Mouse (Mus musculus) liver, embryonic 14.5 days (tissue): ENCODE data around the gene Acsbg2. TPM values are rescaled to one million over a fixed set of nuclear protein-coding genes. Genes with fewer than 3 reads are reported as not detected.

ENCODE experiments used
- ATAC-seq: fragments of 200-750 bp; cut with Nextera tagmentation; 2 replicates; pipeline ENCODE4 v1.8.0; 2017; ENCODE audit warnings: moderate number of reproducible peaks, mild to moderate bottlenecking, moderate library complexity; ENCODE audit not compliant: insufficient read depth
- DNase-seq, 3 experiments: peaks; one replicate each; pipeline ENCODE4 v3.0.0-alpha.2; 2012 to 2013; ENCODE audit warnings: low read depth in 3 of 3, low spot score in 3 of 3
- H3K27ac ChIP-seq: fragments of 300-500 bp; sonication (generic); 2 replicates; pipeline ENCODE4 v1.5.1; 2014; ENCODE audit warnings: moderate library complexity, mild to moderate bottlenecking, control low read depth, inconsistent platforms
- H3K27me3 ChIP-seq: fragments of 300-500 bp; sonication (generic); 2 replicates; pipeline ENCODE4 v1.6.1; 2014; ENCODE audit warnings: mild to moderate bottlenecking, low read length, moderate library complexity; ENCODE audit not compliant: control insufficient read depth, insufficient read depth
- H3K36me3 ChIP-seq: fragments of 300-500 bp; sonication (generic); replicated peaks from 2 replicates; pipeline ENCODE4 v1.6.1; 2014; ENCODE audit warnings: low read depth; ENCODE audit not compliant: control insufficient read depth, insufficient read depth
- H3K4me1 ChIP-seq, 2 experiments: fragments of 200-500 bp in 1 of 2; fragments of 300-500 bp in 1 of 2; sonication (generic) in 1 of 2; replicated peaks; 2 replicates each; pipeline ENCODE4 v1.6.1; 2012 to 2014; ENCODE audit warnings: antibody characterized with exemption in 1 of 2, inconsistent platforms in 1 of 2, low read length in 1 of 2; ENCODE audit not compliant: control insufficient read depth in 2 of 2, insufficient read depth in 2 of 2
- H3K4me2 ChIP-seq: fragments of 300-500 bp; sonication (generic); 2 replicates; pipeline ENCODE4 v1.6.1; 2014; ENCODE audit warnings: low read depth, mild to moderate bottlenecking, control low read depth, moderate library complexity
- H3K4me3 ChIP-seq, 2 experiments: fragments of 200-500 bp in 1 of 2; fragments of 300-500 bp in 1 of 2; sonication (generic) in 1 of 2; 2 replicates each; pipeline ENCODE4 v1.5.1; 2012 to 2014; ENCODE audit warnings: low read depth in 2 of 2, low read length in 2 of 2, mild to moderate bottlenecking in 2 of 2, control low read depth in 1 of 2, inconsistent platforms in 1 of 2, moderate library complexity in 1 of 2; ENCODE audit not compliant: insufficient read depth in 1 of 2
- H3K9ac ChIP-seq: fragments of 300-500 bp; sonication (generic); replicated peaks from 2 replicates; pipeline ENCODE4 v1.6.1; 2014; ENCODE audit warnings: mild to moderate bottlenecking, control low read depth, moderate library complexity
- H3K9me3 ChIP-seq: fragments of 300-500 bp; sonication (generic); 2 replicates; pipeline ENCODE4 v1.6.1; 2016; ENCODE audit warnings: low read length, mixed read lengths; ENCODE audit not compliant: control insufficient read depth
- CTCF ChIP-seq: IDR thresholded peaks from 2 replicates; pipeline ENCODE4 v1.5.1; 2016; ENCODE audit warnings: antibody characterized with exemption, low read depth, control low read depth
- EP300 ChIP-seq: IDR thresholded peaks from 2 replicates; pipeline ENCODE4 v1.6.1; 2016; ENCODE audit warnings: antibody characterized with exemption, low read depth
- WGBS: fragments of 180-500 bp; shearing (Covaris S2); extraction: QIAGEN DNeasy Blood & Tissue Kit; methylation state at CpG from one replicate; pipeline ENCODE4 v1.1.7; 2014; ENCODE audit not compliant: insufficient replicate concordance; 5-methylcytosine and 5-hydroxymethylcytosine counted together
- polyA plus RNA-seq, 2 experiments: library from polyadenylated mRNA; depleted of rRNA in 1 of 2; stranded (reverse) in 1 of 2; unstranded in 1 of 2; fragments of >200 nt; fragmentation: Nextera tagmentation in 1 of 2; extraction: Ambion mirVana in 1 of 2; gene quantifications; 2 replicates each; pipeline versions ENCODE4 v1.2.1 to v1.2.3; 2012 to 2014

Gene Acsbg2
- polyA plus RNA-seq, 2 experiments: not detected

- Histone ChIP-seq H3K36me3 (no peaks in the 10 kb centered on the region), H3K9ac (no peak overlapping the region), H3K27ac (no peak overlapping the region), H3K9me3 (no peaks in the 10 kb centered on the region), H3K4me3 (no peak overlapping the region), H3K4me1 (no peaks in the 10 kb centered on the region), H3K4me2 (no peak overlapping the region), H3K27me3 (no peaks in the 10 kb centered on the region)
- DNase-seq: no peak
- 51% methylated on average over 3 of the region's 3 CpGs for WGBS
- no peak for ATAC-seq
- TF ChIP-seq CTCF: no peak
- TF ChIP-seq EP300: no peak
Measured at GRCm38 (mm10) chr17:56851167-56851566, 23.1 kb downstream of the Acsbg2 start.

DNA sequence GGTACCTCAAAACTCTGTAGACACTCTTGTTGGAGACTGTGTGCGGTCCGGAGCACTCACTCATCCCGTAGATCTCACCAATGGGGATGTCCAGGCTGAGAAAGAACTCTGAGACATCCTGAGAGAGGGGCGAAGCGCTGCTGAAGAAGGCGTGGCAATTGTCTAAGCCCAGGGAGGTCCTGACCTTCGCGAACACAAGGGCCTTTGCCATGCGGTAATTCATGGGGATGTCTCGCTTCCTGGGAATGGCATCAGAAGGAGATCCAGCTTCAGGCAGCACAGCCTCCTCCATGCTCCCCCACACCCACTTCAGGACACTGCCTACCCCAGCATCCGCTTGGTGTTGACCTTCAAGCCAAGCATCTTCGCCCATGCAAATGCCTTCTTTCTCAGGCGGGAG, 24.5 kb downstream of the Acsbg2 start:
- Histone ChIP-seq H3K9me3 (no peaks in the 10 kb centered on the region), H3K4me1 (no peaks in the 10 kb centered on the region), H3K4me3 (no peak overlapping the region), H3K4me2 (no peak overlapping the region), H3K27ac (no peak overlapping the region), H3K9ac (no peak overlapping the region), H3K27me3 (no peaks in the 10 kb centered on the region), H3K36me3 (no peaks in the 10 kb centered on the region)
- ATAC-seq (no peak), DNase-seq (no peak)
- TF ChIP-seq CTCF (no peak), EP300 (no peak)
- WGBS: 71% methylated on average over 13 of the region's 13 CpGs

DNA sequence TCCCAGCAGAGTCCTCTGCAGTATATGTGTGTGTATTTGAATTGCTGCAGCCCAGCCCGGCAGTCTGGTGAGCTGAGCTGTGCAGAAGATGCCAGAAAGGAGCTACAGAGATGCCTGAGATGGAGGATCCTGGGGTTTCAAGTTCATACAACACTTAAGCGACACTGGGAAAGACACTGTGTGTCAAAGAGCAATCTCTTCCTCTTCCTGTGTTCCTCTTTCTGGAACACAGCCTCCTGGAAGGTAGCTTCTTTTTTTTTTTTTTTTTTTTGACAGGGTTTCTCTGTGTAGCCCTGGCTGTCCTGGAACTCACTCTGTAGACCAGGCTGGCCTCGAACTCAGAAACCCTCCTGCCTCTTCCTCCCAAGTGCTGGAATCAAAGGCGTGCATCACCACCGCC, 25.5 kb downstream of the Acsbg2 start:
- no peaks in the 10 kb centered on the region for H3K36me3 ChIP-seq
- no peak for ATAC-seq
- no peak overlapping the region for H3K4me3 ChIP-seq
- 53% methylated on average over 5 of the region's 5 CpGs for WGBS
- H3K27me3 ChIP-seq: no peaks in the 10 kb centered on the region
- no peak overlapping the region for H3K9ac ChIP-seq
- H3K9me3 ChIP-seq: no peaks in the 10 kb centered on the region
- TF ChIP-seq EP300 (no peak), CTCF (no peak)
- H3K4me2 ChIP-seq: no peak overlapping the region
- no peaks in the 10 kb centered on the region for H3K4me1 ChIP-seq
- no peak overlapping the region for H3K27ac ChIP-seq
- no peak for DNase-seq

GRCm38 (mm10) chr17:56843678-56844077, 30.6 kb downstream of the Acsbg2 start:
- Histone ChIP-seq H3K27ac (no peak overlapping the region), H3K9me3 (no peaks in the 10 kb centered on the region), H3K4me2 (no peak overlapping the region), H3K9ac (no peak overlapping the region), H3K36me3 (no peaks in the 10 kb centered on the region), H3K27me3 (no peaks in the 10 kb centered on the region), H3K4me3 (no peak overlapping the region), H3K4me1 (no peaks in the 10 kb centered on the region)
- DNase-seq (no peak), ATAC-seq (no peak)
- WGBS: 51% methylated on average over 5 of the region's 5 CpGs
- no peak for TF ChIP-seq CTCF

DNA sequence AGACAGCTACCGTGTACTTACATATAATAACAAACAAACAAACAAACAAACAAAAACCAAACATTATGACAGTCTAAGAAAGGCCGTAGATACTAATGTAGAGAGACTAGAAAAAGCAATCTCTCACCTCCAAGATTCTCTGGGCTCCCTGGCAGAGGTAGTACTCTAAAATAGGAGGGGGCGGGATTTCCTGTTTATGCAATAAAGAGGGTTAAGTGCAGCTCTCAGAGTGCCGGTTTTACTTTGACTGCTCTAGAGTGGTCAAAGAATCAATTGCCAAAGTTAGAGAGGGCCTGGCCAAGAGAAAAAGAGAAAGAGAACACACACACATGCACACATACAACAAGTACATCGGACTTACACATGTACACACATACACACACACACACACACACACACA, 32.1 kb downstream of the Acsbg2 start:
- DNase-seq (no peak), ATAC-seq (no peak)
- Histone ChIP-seq H3K9ac (no peak overlapping the region), H3K27me3 (no peaks in the 10 kb centered on the region; the same call in 1 of the 2 replicates), H3K4me1 (no peaks in the 10 kb centered on the region), H3K9me3 (no peaks in the 10 kb centered on the region), H3K27ac (no peak overlapping the region), H3K4me2 (no peak overlapping the region), H3K4me3 (no peak overlapping the region), H3K36me3 (no peaks in the 10 kb centered on the region)
- WGBS: 58% methylated on average over 5 of the region's 5 CpGs
- TF ChIP-seq EP300: no peak
- TF ChIP-seq CTCF: no peak

DNA sequence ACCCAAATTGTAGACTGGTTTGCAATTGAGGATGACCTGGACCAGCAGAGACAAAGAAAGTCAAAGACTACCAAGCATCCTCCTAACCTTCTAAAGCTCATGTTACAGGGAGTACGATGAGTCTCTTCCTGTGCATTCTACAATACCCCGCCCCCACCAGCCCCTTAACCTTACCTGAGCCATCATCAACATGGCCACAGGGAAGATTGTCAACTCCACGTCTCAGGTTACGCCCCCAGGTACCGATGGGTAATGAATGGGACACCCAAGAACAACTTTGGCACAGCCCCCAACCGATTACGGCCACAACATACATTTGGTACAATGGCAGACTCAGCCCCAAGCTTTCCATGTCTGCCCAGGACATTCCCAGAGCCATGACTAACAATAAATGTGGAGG, 33.7 kb downstream of the Acsbg2 start:
- Histone ChIP-seq H3K4me3 (no peak overlapping the region), H3K4me1 (peaks cover 5 to 7% of the 10 kb centered on the region in 2 experiments; a peak in 3 of 4 replicates), H3K27me3 (no peaks in the 10 kb centered on the region; the same call in 1 of the 2 replicates), H3K9ac (no peak overlapping the region), H3K4me2 (no peak overlapping the region), H3K9me3 (no peaks in the 10 kb centered on the region), H3K36me3 (no peaks in the 10 kb centered on the region), H3K27ac (no peak overlapping the region)
- no peak for ATAC-seq
- DNase-seq: no peak
- TF ChIP-seq CTCF (no peak), EP300 (no peak)
- WGBS: 73% methylated on average over 7 of the region's 7 CpGs
